Mouse (Mus musculus): ENCODE data around the gene Gtf2b. TPM values are rescaled to one million over a fixed set of nuclear protein-coding genes. Genes with fewer than 3 reads are reported as not detected.

Gtf2b gene
- polyA plus RNA-seq, 1 experiment from 2014 or later, result 69.7 TPM

DNA sequence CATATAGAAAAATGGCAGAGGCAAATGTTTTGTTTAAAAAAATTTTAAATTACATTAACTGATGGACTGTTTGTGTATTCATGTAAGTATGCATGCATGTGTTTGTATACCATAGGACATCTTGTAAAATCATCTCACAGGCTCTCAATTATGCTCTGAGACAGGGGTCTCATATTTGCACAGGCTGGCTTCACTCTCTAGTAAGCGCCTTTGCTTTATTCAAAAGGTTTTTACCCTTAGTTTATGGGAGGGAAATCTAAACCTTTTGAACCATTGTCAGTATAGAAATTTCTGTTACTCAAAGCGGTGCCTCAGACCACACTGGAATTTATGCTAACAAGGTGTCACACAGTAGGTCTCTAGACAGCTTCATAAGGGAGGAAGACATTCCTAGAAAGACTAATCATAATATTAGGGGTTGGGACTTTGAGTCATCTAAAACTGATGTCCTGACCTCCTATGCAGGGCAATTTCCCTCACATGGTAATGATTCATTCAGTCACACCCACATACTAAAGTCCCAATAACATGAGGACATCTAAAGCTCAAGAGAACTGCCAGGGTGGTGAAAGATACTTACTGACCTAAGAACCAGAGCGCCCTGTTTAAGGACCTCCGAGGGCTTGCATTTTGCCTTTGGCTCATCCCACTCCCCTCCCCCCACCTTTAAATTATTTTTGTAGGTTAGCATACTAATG lies 61.8 kb downstream of the Gtf2b start:
- Histone ChIP-seq H3K36me3 (0 out of 2 replicates have a peak, but pooled peaks cover 4% of the 10 kb centered on the region), H3K9ac (no peak overlapping the region), H3K4me2 (replicated peaks) (no peak overlapping the region)

DNA sequence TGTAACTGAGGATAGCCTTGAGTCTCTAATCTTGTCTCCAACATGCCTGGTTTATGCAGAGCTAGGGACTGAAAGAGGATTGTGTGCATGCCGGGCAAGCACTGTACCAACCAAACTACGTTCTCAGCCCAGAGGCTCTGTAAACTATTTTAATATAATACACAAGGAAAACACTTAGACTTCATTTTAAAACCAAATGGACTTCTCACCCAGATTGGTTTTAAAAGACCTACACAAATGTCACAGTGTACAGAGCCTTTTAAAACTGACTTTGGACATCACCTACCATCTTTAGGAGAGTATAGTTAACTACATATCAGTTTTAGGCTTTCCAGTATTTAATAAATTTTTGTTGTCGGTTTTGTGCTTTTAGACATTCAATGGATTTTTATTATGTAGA lies 68.1 kb downstream of the Gtf2b start:
- H3K4me3 ChIP-seq (replicated peaks), result no peak overlapping the region

More for the DNA sequence above, 61.8 kb downstream of the Gtf2b start:
- WGBS, result 90% methylated on average over 4 of the region's 4 CpGs
- H3K4me1 ChIP-seq (replicated peaks), result no peaks in the 10 kb centered on the region
- no peaks in the 10 kb centered on the region for H3K27me3 ChIP-seq (replicated peaks)
- no peak overlapping the region for H3K27ac ChIP-seq
- ATAC-seq, result peak; percentile 80
- H3K9me3 ChIP-seq, result no peaks in the 10 kb centered on the region
- H3K4me3 ChIP-seq (replicated peaks), result no peak overlapping the region

More for the DNA sequence above, 68.1 kb downstream of the Gtf2b start:
- Histone ChIP-seq H3K27ac (no peak overlapping the region), H3K4me2 (replicated peaks) (no peak overlapping the region), H3K4me1 (replicated peaks) (no peaks in the 10 kb centered on the region), H3K27me3 (replicated peaks) (no peaks in the 10 kb centered on the region), H3K9ac (no peak overlapping the region), H3K9me3 (no peaks in the 10 kb centered on the region), H3K36me3 (0 out of 2 replicates have a peak, but pooled peaks cover 4% of the 10 kb centered on the region)
- no peak for ATAC-seq
- 96% methylated on average over 3 of the region's 3 CpGs for WGBS

Other genes starting within 250 kb of the Gtf2b start
- gene Gbp7, start 234.7 kb upstream of the Gtf2b start, polyA plus RNA-seq (2015; fragmentation: Nextera tagmentation; extraction: Ambion mirVana), result 6.6 and 7.2 TPM in 2 replicates
- gene Gbp3, start 205.0 kb upstream of the Gtf2b start, polyA plus RNA-seq (2015; fragmentation: Nextera tagmentation; extraction: Ambion mirVana), result 1.8 and 2.7 TPM in 2 replicates
- 0.33 and 0.35 TPM in 2 replicates for gene Gbp2b, start 170.2 kb upstream of the Gtf2b start, polyA plus RNA-seq (2015; fragmentation: Nextera tagmentation; extraction: Ambion mirVana)
- 3.9 and 4.1 TPM in 2 replicates for gene Gbp2, start 144.4 kb upstream of the Gtf2b start, polyA plus RNA-seq (2015; fragmentation: Nextera tagmentation; extraction: Ambion mirVana)
- gene Kyat3, start 64.0 kb upstream of the Gtf2b start, polyA plus RNA-seq (2015; fragmentation: Nextera tagmentation; extraction: Ambion mirVana), result 17.5 and 18.2 TPM in 2 replicates
- gene Pkn2, start 117.0 kb downstream of the Gtf2b start, polyA plus RNA-seq (2015; fragmentation: Nextera tagmentation; extraction: Ambion mirVana), result 39.8 and 47.4 TPM in 2 replicates

Measured in intestine, embryonic 15.5 days (tissue).